Mouse (Mus musculus) midbrain, postnatal 0 days (tissue): ENCODE results near the gene Ggta1. TPM values are rescaled to one million over a fixed set of nuclear protein-coding genes. Genes with fewer than 3 reads are reported as not detected.

Experiments
- ATAC-seq: fragments of 200-750 bp; cut with Nextera tagmentation; 2 replicates; pipeline ENCODE4 v1.8.0; 2017; ENCODE audit warnings: moderate number of reproducible peaks, mild to moderate bottlenecking, moderate TSS enrichment, moderate library complexity; ENCODE audit not compliant: low FRiP score
- DNase-seq: peaks from one replicate; pipeline ENCODE4 v3.0.0-alpha.2; 2015; ENCODE audit warnings: low spot score
- H3K27ac ChIP-seq: fragments of 300-500 bp; sonication (generic); 2 replicates; pipeline ENCODE4 v1.5.1; 2014; ENCODE audit warnings: low read depth, mild to moderate bottlenecking, low read length, mixed read lengths
- H3K27me3 ChIP-seq: fragments of 300-500 bp; sonication (generic); 2 replicates; pipeline ENCODE4 v1.6.1; 2014; ENCODE audit warnings: low read length, control low read depth, mixed read lengths; ENCODE audit not compliant: insufficient read depth
- H3K36me3 ChIP-seq: fragments of 300-500 bp; sonication (generic); 2 replicates; pipeline ENCODE4 v1.6.1; 2014; ENCODE audit warnings: low read length, control low read depth, mixed read lengths; ENCODE audit not compliant: insufficient read depth
- H3K4me1 ChIP-seq: fragments of 300-500 bp; sonication (generic); 2 replicates; pipeline ENCODE4 v1.6.1; 2014; ENCODE audit warnings: mild to moderate bottlenecking, control low read depth, antibody characterized with exemption, low read length, mixed read lengths; ENCODE audit not compliant: insufficient read depth
- H3K4me2 ChIP-seq: fragments of 300-500 bp; sonication (generic); 2 replicates; pipeline ENCODE4 v1.6.1; 2014; ENCODE audit warnings: low read depth, mild to moderate bottlenecking, low read length, mixed read lengths; ENCODE audit not compliant: poor library complexity, severe bottlenecking
- H3K4me3 ChIP-seq: fragments of 300-500 bp; sonication (generic); 2 replicates; pipeline ENCODE4 v1.5.1; 2014; ENCODE audit warnings: low read depth, mild to moderate bottlenecking, low read length, moderate library complexity
- H3K9ac ChIP-seq: fragments of 300-500 bp; sonication (generic); replicated peaks from 2 replicates; pipeline ENCODE4 v1.6.1; 2014; ENCODE audit warnings: mild to moderate bottlenecking, low read length, moderate library complexity, mixed read lengths; ENCODE audit not compliant: poor library complexity, severe bottlenecking
- H3K9me3 ChIP-seq: fragments of 300-500 bp; sonication (generic); 2 replicates; pipeline ENCODE4 v1.6.1; 2016; ENCODE audit warnings: low read length, control low read depth
- CTCF ChIP-seq: IDR thresholded peaks from 2 replicates; pipeline ENCODE4 v1.5.1; 2016; ENCODE audit warnings: antibody characterized with exemption, mild to moderate bottlenecking
- WGBS: fragments of 180-500 bp; shearing (Covaris S2); extraction: QIAGEN DNeasy Blood & Tissue Kit; methylation state at CpG from one replicate; pipeline ENCODE4 v1.1.7; 2014; 5-methylcytosine and 5-hydroxymethylcytosine counted together
- polyA plus RNA-seq: library from polyadenylated mRNA; unstranded; fragments of >200 nt; fragmentation: Nextera tagmentation; extraction: Ambion mirVana; gene quantifications from 2 replicates; pipeline ENCODE4 v1.2.1, GENCODE M21; 2015
- total RNA-seq: library from RNA; depleted of rRNA; stranded (reverse); fragments of >200 nt; gene quantifications from 2 replicates; pipeline ENCODE4 v1.2.3, GENCODE M21; 2014

Ggta1 gene
- total and polyA plus RNA-seq, 2 experiments from 2014 or later, result 3.8 to 5.4 TPM

GRCm38 (mm10) chr2:35464089-35464534, 1.1 kb upstream of the Ggta1 start:
- no peak for ATAC-seq
- Histone ChIP-seq H3K27ac (no peak overlapping the region), H3K9ac (no peak overlapping the region), H3K4me1 (peaks cover 6% of the 10 kb centered on the region; the same call in 1 of the 2 replicates), H3K9me3 (no peaks in the 10 kb centered on the region), H3K36me3 (no peaks in the 10 kb centered on the region), H3K27me3 (peaks cover 9% of the 10 kb centered on the region; the same call in 1 of the 2 replicates), H3K4me3 (no peak overlapping the region), H3K4me2 (no peak overlapping the region)
- 76% methylated on average over 7 of the region's 7 CpGs for WGBS
- no peak for TF ChIP-seq CTCF
- no peak for DNase-seq

- H3K9me3 ChIP-seq, result no peaks in the 10 kb centered on the region
- no peak overlapping the region for H3K4me3 ChIP-seq
- ATAC-seq, result no peak
- peaks cover 9% of the 10 kb centered on the region; the same call in 1 of the 2 replicates for H3K27me3 ChIP-seq
- no peaks in the 10 kb centered on the region for H3K36me3 ChIP-seq
- no peak overlapping the region for H3K9ac ChIP-seq
- TF ChIP-seq CTCF, result no peak
- 23% methylated on average over 19 of the region's 19 CpGs for WGBS
- no peak overlapping the region for H3K4me2 ChIP-seq
- peaks cover 6% of the 10 kb centered on the region; the same call in 1 of the 2 replicates for H3K4me1 ChIP-seq
- no peak overlapping the region for H3K27ac ChIP-seq
- DNase-seq, result peak; percentile 52
Observed at GRCm38 (mm10) chr2:35463372-35464088, 499 bp upstream of the Ggta1 start.

GRCm38 (mm10) chr2:35461971-35462787, 852 bp downstream of the Ggta1 start:
- TF ChIP-seq CTCF, result no peak
- WGBS, result under 1% methylated on average over 37 of the region's 52 CpGs
- ATAC-seq (peak; percentile 73), DNase-seq (peak; percentile 38)
- H3K9ac ChIP-seq, result peak overlapping the region; percentile 64
- H3K9me3 ChIP-seq, result no peaks in the 10 kb centered on the region
- peaks cover 9% of the 10 kb centered on the region; the same call in 1 of the 2 replicates for H3K27me3 ChIP-seq
- H3K4me3 ChIP-seq, result peak overlapping the region; percentile 61
- H3K4me2 ChIP-seq, result peak overlapping the region; percentile 97
- H3K4me1 ChIP-seq, result peaks cover 6% of the 10 kb centered on the region; the same call in 1 of the 2 replicates
- no peaks in the 10 kb centered on the region for H3K36me3 ChIP-seq
- no peak overlapping the region for H3K27ac ChIP-seq

GRCm38 (mm10) chr2:35461131-35461947, 1.7 kb downstream of the Ggta1 start:
- H3K36me3 ChIP-seq, result no peaks in the 10 kb centered on the region
- H3K27me3 ChIP-seq, result peaks cover 9% of the 10 kb centered on the region; the same call in 1 of the 2 replicates
- peak overlapping the region; percentile 97 for H3K4me2 ChIP-seq
- H3K4me3 ChIP-seq, result peak overlapping the region; percentile 61
- no peak overlapping the region; the same call in 1 of the 2 replicates for H3K9ac ChIP-seq
- no peak for ATAC-seq
- peak; percentile 32 for DNase-seq
- peaks cover 6% of the 10 kb centered on the region; the same call in 1 of the 2 replicates for H3K4me1 ChIP-seq
- H3K9me3 ChIP-seq, result no peaks in the 10 kb centered on the region
- 6% methylated on average over 20 of the region's 20 CpGs for WGBS
- no peak for TF ChIP-seq CTCF
- no peak overlapping the region for H3K27ac ChIP-seq

GRCm38 (mm10) chr2:35460378-35460880, 2.6 kb downstream of the Ggta1 start:
- peaks cover 9% of the 10 kb centered on the region; the same call in 1 of the 2 replicates for H3K27me3 ChIP-seq
- DNase-seq (no peak), ATAC-seq (no peak)
- H3K9me3 ChIP-seq, result no peaks in the 10 kb centered on the region
- no peaks in the 10 kb centered on the region for H3K36me3 ChIP-seq
- no peak overlapping the region for H3K27ac ChIP-seq
- no peak overlapping the region for H3K9ac ChIP-seq
- H3K4me3 ChIP-seq, result peak overlapping the region; percentile 61; the same call in 1 of the 2 replicates
- peaks cover 6% of the 10 kb centered on the region; the same call in 1 of the 2 replicates for H3K4me1 ChIP-seq
- peak overlapping the region; percentile 7; the same call in 1 of the 2 replicates for H3K4me2 ChIP-seq
- 40% methylated on average over 6 of the region's 6 CpGs for WGBS
- no peak for TF ChIP-seq CTCF
